Mouse (Mus musculus): ENCODE results near the gene Rabgef1.

GRCm38 (mm10) chr5:130216781-130217180, 45.2 kb downstream of the Rabgef1 start, which contains the start of gene Tmem248:
- TF ChIP-seq CTCF (IDR thresholded peaks at IDR 0.05; ENCODE audit: low read depth, low read length) (no peak), TAL1 (conservative IDR thresholded peaks at IDR 0.05; ENCODE audit: low read depth, low read length) (no peak), POLR2AphosphoS5 (IDR thresholded peaks at IDR 0.05; ENCODE audit: insufficient replicate concordance, low read depth, low read length) (no peak), GATA1 (IDR thresholded peaks at IDR 0.05; ENCODE audit: borderline replicate concordance, low read length) (no peak), GATA2 (IDR thresholded peaks at IDR 0.05; ENCODE audit: borderline replicate concordance, low read depth, low read length) (no peak)

Measured in G1E (cell line).